Mouse (Mus musculus) spleen, adult 2 months (tissue): ENCODE data around the gene Nmt1. TPM values are rescaled to one million over a fixed set of nuclear protein-coding genes. Genes with fewer than 3 reads are reported as not detected.

Experiments used
- DNase-seq, 2 experiments: peaks; one replicate each; pipeline versions ENCODE4 v3.0.0 to v3.0.0-alpha.2; 2012 to 2021; ENCODE audit warnings: low spot score in 2 of 2, low read depth in 1 of 2
- H3K27ac ChIP-seq: fragments of 200-500 bp; 2 replicates; pipeline ENCODE4 v1.5.1; 2012; ENCODE audit warnings: low read length, inconsistent platforms; ENCODE audit not compliant: insufficient read depth
- H3K27me3 ChIP-seq: fragments of 200-500 bp; 2 replicates; pipeline ENCODE4 v1.6.1; 2012; ENCODE audit warnings: mild to moderate bottlenecking, moderate library complexity, low read length, inconsistent platforms; ENCODE audit not compliant: control insufficient read depth, insufficient read depth
- H3K36me3 ChIP-seq: fragments of 200-500 bp; 2 replicates; pipeline ENCODE4 v1.6.1; 2012; ENCODE audit warnings: mild to moderate bottlenecking, low read length, inconsistent platforms; ENCODE audit not compliant: control insufficient read depth, insufficient read depth
- H3K4me1 ChIP-seq: fragments of 200-500 bp; 2 replicates; pipeline ENCODE4 v1.6.1; 2011; ENCODE audit warnings: inconsistent platforms; ENCODE audit not compliant: control insufficient read depth, insufficient read depth, insufficient read length
- H3K4me3 ChIP-seq: fragments of 200-500 bp; 2 replicates; pipeline ENCODE4 v1.5.1; 2011; ENCODE audit warnings: mild to moderate bottlenecking, inconsistent platforms; ENCODE audit not compliant: insufficient read depth, insufficient read length; ENCODE audit errors: extremely low read depth
- CTCF ChIP-seq: fragments of 200-500 bp; IDR thresholded peaks from 2 replicates; pipeline ENCODE4 v1.5.1; 2011; ENCODE audit warnings: mild to moderate bottlenecking, inconsistent platforms; ENCODE audit not compliant: insufficient read depth, insufficient read length, insufficient replicate concordance; ENCODE audit errors: extremely low read depth
- POLR2A ChIP-seq: fragments of 200-500 bp; IDR thresholded peaks from 2 replicates; pipeline ENCODE4 v1.6.1; 2011; ENCODE audit warnings: low read depth, low read length, inconsistent platforms
- WGBS: fragments of 180-500 bp; shearing (Covaris S2); methylation state at CpG from one replicate; pipeline ENCODE4 v1.1.7; 2018; 5-methylcytosine and 5-hydroxymethylcytosine counted together
- polyA plus RNA-seq: library from polyadenylated mRNA; depleted of rRNA; stranded (reverse); fragments of >200 nt; gene quantifications from 2 replicates; pipeline ENCODE4 v1.2.3, GENCODE M21; 2012

The Nmt1 gene
- polyA plus RNA-seq, 1 experiment = 23.9 TPM

DNA sequence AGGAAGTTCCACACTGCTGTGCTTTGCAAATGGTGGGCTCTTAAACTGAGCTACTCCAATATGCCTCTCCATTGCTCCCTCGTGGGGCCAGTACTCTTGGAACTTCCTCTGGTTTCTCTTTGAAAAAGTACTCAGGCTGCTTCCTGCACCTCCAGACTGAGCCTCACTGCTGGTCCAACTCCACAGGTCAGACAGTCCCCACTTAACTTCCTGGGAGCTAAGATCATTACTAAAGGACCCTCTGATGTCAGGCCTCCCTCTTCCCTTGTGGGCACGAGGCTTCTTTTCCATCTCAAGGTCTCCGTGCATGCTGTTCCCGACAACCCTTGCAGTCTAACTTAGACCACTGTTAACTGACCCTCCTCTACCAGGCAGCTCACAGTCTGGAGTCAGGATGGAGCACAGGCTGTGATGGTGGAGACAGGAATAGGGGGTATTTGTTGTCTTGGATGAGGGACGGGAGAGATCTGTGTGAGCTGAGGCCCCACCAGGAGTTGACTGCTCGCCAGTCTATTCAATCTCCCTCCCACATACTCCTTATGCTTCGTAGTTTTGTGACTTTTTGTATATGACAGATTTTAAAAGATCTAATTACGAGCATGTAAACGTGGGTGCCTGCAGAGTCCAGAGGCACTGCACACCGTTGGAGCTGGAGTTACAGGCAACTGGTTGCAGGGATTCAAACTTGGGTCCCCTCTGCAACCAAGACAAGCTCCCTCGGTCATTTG lies 22.6 kb upstream of the Nmt1 start:
- Histone ChIP-seq H3K36me3 (no peaks in the 10 kb centered on the region), H3K27ac (no peak overlapping the region), H3K4me1 (no peaks in the 10 kb centered on the region; the same call in 1 of the 2 replicates), H3K4me3 (no peak overlapping the region), H3K27me3 (no peaks in the 10 kb centered on the region)
- WGBS = 81% methylated on average over 11 of the region's 11 CpGs
- TF ChIP-seq POLR2A (no peak), CTCF (no peak)
- DNase-seq = no peak

DNA sequence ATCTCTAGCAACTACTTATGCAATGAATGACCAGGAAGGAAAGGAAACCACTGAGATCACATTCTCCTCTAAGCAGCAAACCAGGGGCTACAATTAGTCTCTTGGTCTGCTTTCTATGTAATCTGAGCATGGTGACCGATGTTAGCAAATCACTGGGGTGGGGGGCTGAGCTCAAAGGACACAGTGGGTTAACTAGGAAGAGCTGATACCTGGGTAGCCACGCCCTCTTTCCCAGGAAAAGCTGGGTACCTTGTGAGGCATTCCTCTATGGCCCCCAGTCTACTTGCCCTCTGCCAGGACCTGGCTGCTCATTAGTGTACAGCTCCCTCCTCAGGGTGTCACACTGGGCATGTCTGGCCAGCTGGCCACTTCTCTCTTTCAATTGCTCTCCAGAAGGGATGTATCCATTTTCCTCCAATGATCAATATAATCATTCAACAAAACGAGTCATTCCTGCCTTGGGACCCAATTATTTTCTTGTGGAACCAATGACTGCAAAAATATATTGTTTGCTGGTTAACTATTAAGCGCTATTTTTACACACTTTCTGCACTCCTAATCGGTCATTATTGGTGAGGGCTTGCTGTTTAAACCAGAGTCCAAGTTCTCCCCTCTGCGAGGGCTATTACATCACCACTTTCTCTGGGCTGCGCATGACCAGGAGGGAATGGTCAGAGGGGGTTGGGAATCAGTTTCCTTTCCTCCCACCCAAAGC lies 21.5 kb upstream of the Nmt1 start:
- DNase-seq = no peak
- Histone ChIP-seq H3K27me3 (no peaks in the 10 kb centered on the region), H3K36me3 (no peaks in the 10 kb centered on the region), H3K27ac (peak overlapping the region; percentile 42; the same call in 1 of the 2 replicates), H3K4me3 (no peak overlapping the region), H3K4me1 (no peaks in the 10 kb centered on the region; the same call in 1 of the 2 replicates)
- TF ChIP-seq CTCF (no peak), POLR2A (no peak)
- WGBS = 81% methylated on average over 7 of the region's 7 CpGs

DNA sequence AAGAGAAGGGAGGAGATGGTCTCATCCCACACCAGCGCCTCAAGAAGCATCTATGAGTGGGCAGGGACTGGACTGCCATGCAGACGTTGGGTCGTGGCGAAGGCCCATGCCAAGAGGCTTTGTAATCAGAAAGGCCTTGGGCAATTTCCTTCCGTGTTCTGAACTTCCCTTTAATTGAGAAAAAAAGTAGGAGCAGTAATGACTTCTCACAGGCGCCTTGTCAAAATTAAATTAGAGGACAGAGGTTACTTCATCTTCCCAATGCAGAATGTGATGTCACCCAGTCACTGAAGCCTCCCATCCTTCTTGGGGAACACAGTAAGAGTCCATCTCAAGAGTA lies 21.0 kb upstream of the Nmt1 start:
- no peaks in the 10 kb centered on the region for H3K36me3 ChIP-seq
- no peak for DNase-seq
- H3K4me1 ChIP-seq = no peaks in the 10 kb centered on the region; the same call in 1 of the 2 replicates
- no peak overlapping the region for H3K4me3 ChIP-seq
- H3K27ac ChIP-seq = peak overlapping the region; percentile 42; the same call in 1 of the 2 replicates
- TF ChIP-seq POLR2A (no peak), CTCF (no peak)
- WGBS = 58% methylated on average over 6 of the region's 6 CpGs
- no peaks in the 10 kb centered on the region for H3K27me3 ChIP-seq

DNA sequence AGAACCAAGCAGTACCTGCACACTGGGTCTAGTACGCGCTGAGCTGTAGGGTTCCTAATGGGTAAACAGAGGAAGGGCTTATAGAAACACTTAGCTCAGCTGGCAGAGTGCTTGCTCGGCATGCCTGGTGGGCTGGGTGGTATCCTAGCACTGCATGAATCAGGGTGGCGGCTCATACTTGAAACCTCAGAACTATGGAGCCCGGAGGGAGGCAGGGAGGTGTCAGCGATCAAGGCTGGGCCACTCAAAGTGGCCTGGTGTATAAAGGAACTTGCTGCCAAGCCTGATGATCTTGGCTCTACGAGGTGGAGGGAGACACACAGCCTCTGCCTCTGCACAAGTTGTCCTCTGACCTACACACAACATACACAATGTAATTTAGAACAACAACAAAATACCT lies 19.4 kb upstream of the Nmt1 start:
- Histone ChIP-seq H3K27ac (no peak overlapping the region), H3K4me3 (no peak overlapping the region), H3K4me1 (no peaks in the 10 kb centered on the region; the same call in 1 of the 2 replicates), H3K36me3 (no peaks in the 10 kb centered on the region), H3K27me3 (no peaks in the 10 kb centered on the region)
- TF ChIP-seq POLR2A = no peak
- TF ChIP-seq CTCF = no peak
- WGBS = 87% methylated on average over 7 of the region's 7 CpGs
- no peak for DNase-seq

DNA sequence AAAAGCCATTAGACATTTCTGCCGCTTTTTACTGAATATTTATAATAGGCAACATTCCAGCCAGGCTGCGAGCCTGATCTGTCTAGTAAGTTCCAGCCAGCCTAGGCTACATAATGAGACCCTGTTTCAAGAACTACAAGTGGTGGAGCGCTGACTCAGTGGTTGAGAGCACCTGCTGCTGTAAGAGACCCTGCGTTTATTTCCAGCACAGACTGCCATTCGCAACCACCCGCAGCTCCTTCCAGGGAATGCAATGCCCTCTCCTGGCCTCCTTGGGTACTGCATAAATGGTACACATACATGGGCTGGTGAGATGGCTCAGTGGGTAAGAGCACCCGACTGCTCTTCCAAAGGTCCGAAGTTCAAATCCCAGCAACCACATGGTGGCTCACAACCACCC lies 18.8 kb upstream of the Nmt1 start:
- DNase-seq = peak in 1 of 2 experiments; percentile 13
- Histone ChIP-seq H3K4me1 (no peaks in the 10 kb centered on the region; the same call in 1 of the 2 replicates), H3K4me3 (no peak overlapping the region), H3K36me3 (no peaks in the 10 kb centered on the region), H3K27ac (no peak overlapping the region), H3K27me3 (no peaks in the 10 kb centered on the region)
- 94% methylated on average over 8 of the region's 8 CpGs for WGBS
- TF ChIP-seq CTCF = peak; percentile 29; the same call in 1 of the 2 replicates
- TF ChIP-seq POLR2A = no peak

DNA sequence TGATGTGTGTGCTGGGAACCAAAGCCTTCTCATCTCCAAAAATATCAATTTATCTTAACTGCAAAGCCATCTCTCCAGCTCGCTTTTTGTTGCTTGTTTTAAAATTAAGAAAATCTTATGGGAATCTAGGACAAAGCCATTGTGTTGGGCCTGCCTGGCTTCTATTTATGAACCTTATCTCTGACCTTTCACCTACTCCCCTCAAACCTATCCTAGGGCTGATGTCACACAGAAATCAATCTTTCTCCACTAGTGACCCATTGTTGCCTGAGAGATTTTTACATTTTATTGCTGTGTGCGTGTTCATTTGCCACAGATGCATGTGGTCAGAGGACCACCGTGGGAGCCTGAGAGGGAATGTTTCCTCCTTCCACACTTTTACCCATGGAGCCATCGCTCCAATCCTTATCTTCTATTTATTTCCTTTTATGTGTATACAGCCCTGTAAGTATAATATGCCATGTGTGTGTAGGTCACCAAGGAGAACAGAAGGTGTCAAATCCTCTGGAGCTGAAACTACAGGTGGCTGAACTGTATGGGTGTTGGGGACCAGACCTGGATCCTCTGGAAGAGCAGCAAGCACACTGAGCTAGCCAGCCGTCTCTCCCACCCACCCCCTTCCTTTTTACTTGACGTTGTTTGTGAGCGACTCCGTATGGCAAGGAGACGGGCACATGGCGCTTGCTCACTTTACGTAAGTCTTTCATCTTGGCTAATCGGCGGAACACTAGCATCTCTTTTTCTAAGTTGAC lies 17.4 kb upstream of the Nmt1 start:
- DNase-seq = no peak
- Histone ChIP-seq H3K4me3 (no peak overlapping the region), H3K4me1 (no peaks in the 10 kb centered on the region; the same call in 1 of the 2 replicates), H3K27ac (no peak overlapping the region), H3K36me3 (no peaks in the 10 kb centered on the region), H3K27me3 (no peaks in the 10 kb centered on the region)
- no peak for TF ChIP-seq CTCF
- no peak for TF ChIP-seq POLR2A
- 93% methylated on average over 13 of the region's 13 CpGs for WGBS
